Mouse (Mus musculus) embryonic facial prominence, embryonic 11.5 days (tissue): Measurements from ENCODE around the gene Car4. TPM values are rescaled to one million over a fixed set of nuclear protein-coding genes. Genes with fewer than 3 reads are reported as not detected.

Experiments used
- ATAC-seq: fragments of 200-750 bp; cut with Nextera tagmentation; replicated peaks from 2 replicates; pipeline ENCODE4 v1.8.0; 2017; ENCODE audit warnings: low read depth; ENCODE audit not compliant: insufficient number of reproducible peaks, low FRiP score, low TSS enrichment
- DNase-seq: peaks from one replicate; pipeline ENCODE4 v3.0.0-alpha.2; 2015; ENCODE audit warnings: low spot score
- H3K27ac ChIP-seq: fragments of 300-500 bp; sonication (generic); replicated peaks from 2 replicates; pipeline ENCODE4 v1.5.1; 2014; ENCODE audit warnings: mild to moderate bottlenecking, low read depth, low read length, control low read depth
- H3K27me3 ChIP-seq: fragments of 300-500 bp; sonication (generic); 2 replicates; pipeline ENCODE4 v1.6.1; 2014; ENCODE audit warnings: mild to moderate bottlenecking, low read length, moderate library complexity, mixed read lengths; ENCODE audit not compliant: control insufficient read depth, insufficient read depth
- H3K36me3 ChIP-seq: fragments of 300-500 bp; sonication (generic); replicated peaks from 2 replicates; pipeline ENCODE4 v1.6.1; 2014; ENCODE audit warnings: low read depth, mild to moderate bottlenecking, low read length, moderate library complexity, mixed read lengths; ENCODE audit not compliant: control insufficient read depth, insufficient read depth
- H3K4me1 ChIP-seq: fragments of 300-500 bp; sonication (generic); 2 replicates; pipeline ENCODE4 v1.6.1; 2014; ENCODE audit warnings: low read length, mixed read lengths; ENCODE audit not compliant: control insufficient read depth, insufficient read depth
- H3K4me2 ChIP-seq: fragments of 300-500 bp; sonication (generic); 2 replicates; pipeline ENCODE4 v1.6.1; 2014; ENCODE audit warnings: low read depth, mild to moderate bottlenecking, control low read depth, low read length, moderate library complexity
- H3K4me3 ChIP-seq: fragments of 300-500 bp; sonication (generic); 2 replicates; pipeline ENCODE4 v1.5.1; 2014; ENCODE audit warnings: low read depth, low read length, control low read depth
- H3K9ac ChIP-seq: fragments of 300-500 bp; sonication (generic); replicated peaks from 2 replicates; pipeline ENCODE4 v1.6.1; 2014; ENCODE audit warnings: mild to moderate bottlenecking, control low read depth, low read length
- H3K9me3 ChIP-seq: fragments of 300-500 bp; sonication (generic); replicated peaks from 2 replicates; pipeline ENCODE4 v1.6.1; 2016; ENCODE audit warnings: mild to moderate bottlenecking, low read length, inconsistent platforms, mixed read lengths; ENCODE audit not compliant: control insufficient read depth
- WGBS: fragments of 180-500 bp; shearing (Covaris S2); extraction: QIAGEN DNeasy Blood & Tissue Kit; methylation state at CpG from one replicate; pipeline ENCODE4 v1.1.7; 2014; 5-methylcytosine and 5-hydroxymethylcytosine counted together
- polyA plus RNA-seq: library from polyadenylated mRNA; unstranded; fragments of >200 nt; fragmentation: Nextera tagmentation; extraction: Ambion mirVana; gene quantifications from 2 replicates; pipeline ENCODE4 v1.2.1, GENCODE M21; 2014

Gene Car4
- polyA plus RNA-seq, 1 experiment from 2014 or later: 2.0 TPM

GRCm38 (mm10) chr11:84919276-84919675 is 38.3 kb upstream of the Car4 start:
- Histone ChIP-seq H3K9me3 (no peaks in the 10 kb centered on the region), H3K4me1 (no peaks in the 10 kb centered on the region), H3K36me3 (no peaks in the 10 kb centered on the region), H3K27me3 (no peaks in the 10 kb centered on the region), H3K4me2 (no peak overlapping the region), H3K9ac (no peak overlapping the region), H3K4me3 (no peak overlapping the region), H3K27ac (no peak overlapping the region)
- ATAC-seq: no peak
- DNase-seq: peak; percentile 61
- WGBS: 47% methylated on average over 3 of the region's 3 CpGs

- Histone ChIP-seq H3K4me2 (no peak overlapping the region), H3K4me3 (no peak overlapping the region), H3K36me3 (no peaks in the 10 kb centered on the region), H3K4me1 (no peaks in the 10 kb centered on the region), H3K27ac (no peak overlapping the region), H3K9ac (no peak overlapping the region), H3K9me3 (no peaks in the 10 kb centered on the region), H3K27me3 (no peaks in the 10 kb centered on the region)
- no peak for ATAC-seq
- WGBS: 75% methylated on average over 7 of the region's 7 CpGs
- no peak for DNase-seq
Measured at GRCm38 (mm10) chr11:84919951-84920350, 37.6 kb upstream of the Car4 start.

DNA sequence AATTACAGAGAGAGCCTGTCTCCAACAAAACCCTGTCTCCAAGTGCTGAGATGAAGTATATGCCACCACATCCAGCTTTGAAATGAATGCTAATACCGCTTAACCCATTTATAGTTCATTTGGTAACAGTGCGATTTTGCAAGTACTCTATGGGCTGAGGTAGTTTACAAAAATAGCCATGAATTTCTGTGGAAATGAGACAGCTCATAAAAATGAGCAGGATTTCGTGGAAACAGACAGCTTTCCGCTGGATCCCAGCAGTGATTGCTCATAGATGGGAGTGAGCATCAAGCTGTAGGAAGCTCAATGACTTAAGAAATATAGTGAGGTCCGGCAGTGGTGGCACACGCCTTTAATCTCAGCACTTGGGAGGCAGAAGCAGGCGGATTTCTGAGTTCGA is 36.6 kb upstream of the Car4 start:
- H3K4me2 ChIP-seq: no peak overlapping the region
- H3K4me1 ChIP-seq: no peaks in the 10 kb centered on the region
- ATAC-seq (no peak), DNase-seq (no peak)
- no peaks in the 10 kb centered on the region for H3K36me3 ChIP-seq
- no peak overlapping the region for H3K9ac ChIP-seq
- no peak overlapping the region for H3K4me3 ChIP-seq
- H3K27me3 ChIP-seq: no peaks in the 10 kb centered on the region
- WGBS: 90% methylated on average over 8 of the region's 8 CpGs
- no peaks in the 10 kb centered on the region for H3K9me3 ChIP-seq
- no peak overlapping the region for H3K27ac ChIP-seq

DNA sequence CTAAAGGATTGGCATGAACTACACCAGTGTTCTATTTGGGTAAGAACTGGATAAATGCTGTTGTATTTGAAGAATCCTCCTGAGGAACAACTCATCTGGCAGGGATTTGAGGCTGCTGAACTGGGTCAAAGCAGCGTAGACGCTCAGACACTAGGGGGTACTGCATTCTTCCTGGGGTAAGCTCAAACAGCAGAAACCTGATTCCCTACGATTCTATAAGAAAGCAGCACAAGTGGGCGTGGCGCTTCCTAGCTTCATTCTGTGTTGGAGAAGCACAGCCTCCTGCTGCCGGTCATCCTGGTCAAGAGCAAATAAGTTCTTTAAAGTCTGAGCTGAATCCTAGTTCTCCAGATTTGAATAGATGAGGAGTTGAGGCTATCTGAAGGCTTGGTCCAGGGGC is 25.3 kb upstream of the Car4 start:
- Histone ChIP-seq H3K4me1 (no peaks in the 10 kb centered on the region), H3K27me3 (no peaks in the 10 kb centered on the region), H3K4me3 (no peak overlapping the region), H3K9ac (no peak overlapping the region), H3K4me2 (no peak overlapping the region), H3K27ac (no peak overlapping the region), H3K9me3 (no peaks in the 10 kb centered on the region), H3K36me3 (no peaks in the 10 kb centered on the region)
- WGBS: 16% methylated on average over 6 of the region's 6 CpGs
- ATAC-seq (no peak), DNase-seq (peak; percentile 42)

- WGBS: 68% methylated on average over 8 of the region's 8 CpGs
Measured at GRCm38 (mm10) chr11:84939508-84940053, 18.0 kb upstream of the Car4 start.

GRCm38 (mm10) chr11:84940140-84940539 is 17.4 kb upstream of the Car4 start:
- no peak overlapping the region for H3K4me3 ChIP-seq
- WGBS: 78% methylated on average over 10 of the region's 10 CpGs
- no peaks in the 10 kb centered on the region for H3K4me1 ChIP-seq
- H3K27ac ChIP-seq: no peak overlapping the region
- H3K4me2 ChIP-seq: no peak overlapping the region
- H3K9ac ChIP-seq: no peak overlapping the region
- ATAC-seq (no peak), DNase-seq (no peak)
- H3K27me3 ChIP-seq: peaks cover 4% of the 10 kb centered on the region; the same call in 1 of the 2 replicates
- no peaks in the 10 kb centered on the region for H3K9me3 ChIP-seq
- no peaks in the 10 kb centered on the region for H3K36me3 ChIP-seq

More at GRCm38 (mm10) chr11:84939508-84940053, 18.0 kb upstream of the Car4 start:
- Histone ChIP-seq H3K36me3 (no peaks in the 10 kb centered on the region), H3K27me3 (0 out of 2 replicates have a peak, but pooled peaks cover 4% of the 10 kb centered on the region), H3K27ac (no peak overlapping the region), H3K4me1 (no peaks in the 10 kb centered on the region), H3K4me2 (no peak overlapping the region), H3K9me3 (no peaks in the 10 kb centered on the region), H3K4me3 (no peak overlapping the region), H3K9ac (no peak overlapping the region)
- no peak for ATAC-seq
- DNase-seq: no peak

DNA sequence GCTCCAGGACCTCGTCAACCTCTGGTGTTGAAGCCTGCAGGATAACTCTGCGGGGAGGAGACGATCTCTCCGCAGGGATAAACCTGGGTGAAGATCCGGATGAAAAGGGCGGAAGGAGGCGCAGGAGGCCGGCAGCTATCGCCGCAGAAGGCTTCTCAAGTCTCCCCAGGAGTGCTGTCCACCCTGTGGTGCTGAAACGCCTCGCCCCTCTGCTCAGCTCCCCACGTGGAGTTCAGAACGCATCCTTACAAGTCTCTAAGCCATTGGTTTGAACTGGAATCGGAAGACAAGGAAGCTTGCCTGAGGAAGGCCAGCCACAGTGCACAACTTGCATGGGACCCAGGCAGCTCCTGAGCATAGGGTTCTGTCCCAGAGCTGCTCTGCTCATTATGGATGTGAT is 13.6 kb upstream of the Car4 start:
- Histone ChIP-seq H3K9ac (no peak overlapping the region), H3K27ac (no peak overlapping the region)

GRCm38 (mm10) chr11:84944639-84945435 is 12.7 kb upstream of the Car4 start:
- Histone ChIP-seq H3K27me3 (peaks cover 4% of the 10 kb centered on the region; the same call in 1 of the 2 replicates), H3K36me3 (no peaks in the 10 kb centered on the region), H3K4me3 (no peak overlapping the region), H3K9ac (no peak overlapping the region), H3K9me3 (no peaks in the 10 kb centered on the region), H3K27ac (no peak overlapping the region), H3K4me1 (no peaks in the 10 kb centered on the region), H3K4me2 (no peak overlapping the region)
- no peak for ATAC-seq
- WGBS: 2% methylated on average over 12 of the region's 12 CpGs
- no peak for DNase-seq

More for the DNA sequence above, 13.6 kb upstream of the Car4 start:
- no peaks in the 10 kb centered on the region for H3K4me1 ChIP-seq
- H3K4me2 ChIP-seq: peak overlapping the region; percentile 32
- H3K27me3 ChIP-seq: peaks cover 4% of the 10 kb centered on the region; the same call in 1 of the 2 replicates
- no peak overlapping the region for H3K4me3 ChIP-seq
- H3K36me3 ChIP-seq: no peaks in the 10 kb centered on the region
- peak; percentile 92 for DNase-seq
- ATAC-seq: no peak
- under 1% methylated on average over 15 of the region's 15 CpGs for WGBS
- no peaks in the 10 kb centered on the region for H3K9me3 ChIP-seq
